Mouse (Mus musculus): Measurements from ENCODE around the gene Fam186a.
"Not testable (repeated sequence)": the region's sequence is repeated elsewhere in the genome, so short reads cannot be mapped to it uniquely, and the experiment has no call there.

Gene Fam186a

GRCm38 (mm10) chr15:99931231-99931630 lies 35.6 kb downstream of the Fam186a start:
- DNase-seq = no peak

- DNase-seq = no peak
Observed at GRCm38 (mm10) chr15:99919601-99920158, 47.2 kb downstream of the Fam186a start.

- DNase-seq = no peak
Observed at GRCm38 (mm10) chr15:99917264-99917663, 49.6 kb downstream of the Fam186a start.

GRCm38 (mm10) chr15:99914613-99915012 lies 52.2 kb downstream of the Fam186a start:
- DNase-seq = no peak

GRCm38 (mm10) chr15:99911785-99912184 lies 55.1 kb downstream of the Fam186a start:
- no peak for DNase-seq

GRCm38 (mm10) chr15:99909339-99909996 lies 57.4 kb downstream of the Fam186a start:
- not testable (repeated sequence) for DNase-seq

- no peak for DNase-seq
Observed at GRCm38 (mm10) chr15:99907514-99907913, 59.3 kb downstream of the Fam186a start.

GRCm38 (mm10) chr15:99907041-99907440 lies 59.8 kb downstream of the Fam186a start:
- no peak for DNase-seq

GRCm38 (mm10) chr15:99904841-99905240 lies 62.0 kb downstream of the Fam186a start:
- no peak for DNase-seq

GRCm38 (mm10) chr15:99904333-99904732 lies 62.5 kb downstream of the Fam186a start:
- peak; percentile 77 for DNase-seq

GRCm38 (mm10) chr15:99903227-99903626 lies 63.6 kb downstream of the Fam186a start:
- DNase-seq = peak; percentile 47

- DNase-seq = peak; percentile 75
Observed at GRCm38 (mm10) chr15:99902786-99903185, 64.1 kb downstream of the Fam186a start.

- DNase-seq = no peak
Observed at GRCm38 (mm10) chr15:99896621-99897020, 70.2 kb downstream of the Fam186a start.

- DNase-seq = no peak
Observed at GRCm38 (mm10) chr15:99891355-99891754, 75.5 kb downstream of the Fam186a start.

GRCm38 (mm10) chr15:99890412-99891236 lies 76.2 kb downstream of the Fam186a start:
- peak; percentile 90 for DNase-seq

- DNase-seq = no peak
Observed at GRCm38 (mm10) chr15:99889275-99889874, 77.5 kb downstream of the Fam186a start.

- DNase-seq = not testable (repeated sequence)
Observed at GRCm38 (mm10) chr15:99887130-99887529, 79.7 kb downstream of the Fam186a start.

- DNase-seq = no peak
Observed at GRCm38 (mm10) chr15:99884038-99884437, 82.8 kb downstream of the Fam186a start.

- peak; percentile 30 for DNase-seq
Observed at GRCm38 (mm10) chr15:99878541-99878940, 88.3 kb downstream of the Fam186a start.

- peak; percentile 92 for DNase-seq
Observed at GRCm38 (mm10) chr15:99875334-99875869, 91.5 kb downstream of the Fam186a start, which contains the start of gene Lima1. Gene Lima1 (minus strand): TSS chr15:99875456.

- peak; percentile 61 for DNase-seq
Observed at GRCm38 (mm10) chr15:99874612-99875333, 92.1 kb downstream of the Fam186a start.

GRCm38 (mm10) chr15:99872543-99872942 lies 94.3 kb downstream of the Fam186a start:
- DNase-seq = no peak

Measured in kidney, adult 11 months (tissue).